Mouse (Mus musculus) embryonic facial prominence, embryonic 11.5 days (tissue): ENCODE data around the gene Ephb3. TPM values are rescaled to one million over a fixed set of nuclear protein-coding genes. Genes with fewer than 3 reads are reported as not detected.

Source experiments
- ATAC-seq: fragments of 200-750 bp; cut with Nextera tagmentation; replicated peaks from 2 replicates; pipeline ENCODE4 v1.8.0; 2017; ENCODE audit warnings: low read depth; ENCODE audit not compliant: insufficient number of reproducible peaks, low FRiP score, low TSS enrichment
- DNase-seq: peaks from one replicate; pipeline ENCODE4 v3.0.0-alpha.2; 2015; ENCODE audit warnings: low spot score
- H3K27ac ChIP-seq: fragments of 300-500 bp; sonication (generic); replicated peaks from 2 replicates; pipeline ENCODE4 v1.5.1; 2014; ENCODE audit warnings: mild to moderate bottlenecking, low read depth, low read length, control low read depth
- H3K27me3 ChIP-seq: fragments of 300-500 bp; sonication (generic); 2 replicates; pipeline ENCODE4 v1.6.1; 2014; ENCODE audit warnings: mild to moderate bottlenecking, low read length, moderate library complexity, mixed read lengths; ENCODE audit not compliant: control insufficient read depth, insufficient read depth
- H3K36me3 ChIP-seq: fragments of 300-500 bp; sonication (generic); replicated peaks from 2 replicates; pipeline ENCODE4 v1.6.1; 2014; ENCODE audit warnings: low read depth, mild to moderate bottlenecking, low read length, moderate library complexity, mixed read lengths; ENCODE audit not compliant: control insufficient read depth, insufficient read depth
- H3K4me1 ChIP-seq: fragments of 300-500 bp; sonication (generic); 2 replicates; pipeline ENCODE4 v1.6.1; 2014; ENCODE audit warnings: low read length, mixed read lengths; ENCODE audit not compliant: control insufficient read depth, insufficient read depth
- H3K4me2 ChIP-seq: fragments of 300-500 bp; sonication (generic); 2 replicates; pipeline ENCODE4 v1.6.1; 2014; ENCODE audit warnings: low read depth, mild to moderate bottlenecking, control low read depth, low read length, moderate library complexity
- H3K4me3 ChIP-seq: fragments of 300-500 bp; sonication (generic); 2 replicates; pipeline ENCODE4 v1.5.1; 2014; ENCODE audit warnings: low read depth, low read length, control low read depth
- H3K9ac ChIP-seq: fragments of 300-500 bp; sonication (generic); replicated peaks from 2 replicates; pipeline ENCODE4 v1.6.1; 2014; ENCODE audit warnings: mild to moderate bottlenecking, control low read depth, low read length
- H3K9me3 ChIP-seq: fragments of 300-500 bp; sonication (generic); replicated peaks from 2 replicates; pipeline ENCODE4 v1.6.1; 2016; ENCODE audit warnings: mild to moderate bottlenecking, low read length, inconsistent platforms, mixed read lengths; ENCODE audit not compliant: control insufficient read depth
- WGBS: fragments of 180-500 bp; shearing (Covaris S2); extraction: QIAGEN DNeasy Blood & Tissue Kit; methylation state at CpG from one replicate; pipeline ENCODE4 v1.1.7; 2014; 5-methylcytosine and 5-hydroxymethylcytosine counted together
- polyA plus RNA-seq: library from polyadenylated mRNA; unstranded; fragments of >200 nt; fragmentation: Nextera tagmentation; extraction: Ambion mirVana; gene quantifications from 2 replicates; pipeline ENCODE4 v1.2.1, GENCODE M21; 2014

Ephb3 gene
- polyA plus RNA-seq, 1 experiment from 2014 or later = 22.2 TPM

GRCm38 (mm10) chr16:21219656-21220055 is 15.1 kb downstream of the Ephb3 start:
- H3K4me2 ChIP-seq = no peak overlapping the region
- WGBS = 89% methylated on average over 4 of the region's 4 CpGs
- no peak for DNase-seq
- peaks cover 28% of the 10 kb centered on the region for H3K36me3 ChIP-seq
- no peaks in the 10 kb centered on the region for H3K27me3 ChIP-seq
- H3K4me3 ChIP-seq = no peak overlapping the region
- peaks cover 11% of the 10 kb centered on the region for H3K4me1 ChIP-seq
- H3K9me3 ChIP-seq = no peaks in the 10 kb centered on the region
- no peak for ATAC-seq
- no peak overlapping the region for H3K27ac ChIP-seq
- H3K9ac ChIP-seq = no peak overlapping the region

- Histone ChIP-seq H3K4me1 (no peaks in the 10 kb centered on the region), H3K27ac (no peak overlapping the region), H3K36me3 (peaks cover 27% of the 10 kb centered on the region), H3K4me3 (no peak overlapping the region), H3K27me3 (no peaks in the 10 kb centered on the region), H3K4me2 (no peak overlapping the region), H3K9me3 (no peaks in the 10 kb centered on the region), H3K9ac (no peak overlapping the region)
- WGBS = 83% methylated on average over 3 of the region's 3 CpGs
- ATAC-seq (no peak), DNase-seq (no peak)
These were observed 18.5 kb downstream of the Ephb3 start for GRCm38 (mm10) chr16:21223038-21223437.

- Histone ChIP-seq H3K9ac (no peak overlapping the region), H3K27ac (no peak overlapping the region), H3K27me3 (no peaks in the 10 kb centered on the region), H3K4me3 (no peak overlapping the region), H3K4me1 (no peaks in the 10 kb centered on the region), H3K4me2 (no peak overlapping the region), H3K36me3 (peaks cover 17% of the 10 kb centered on the region), H3K9me3 (no peaks in the 10 kb centered on the region)
- WGBS = 41% methylated on average over 4 of the region's 4 CpGs
- no peak for ATAC-seq
- no peak for DNase-seq
These were observed 20.2 kb downstream of the Ephb3 start for GRCm38 (mm10) chr16:21224648-21225240.

- Histone ChIP-seq H3K4me1 (no peaks in the 10 kb centered on the region), H3K9ac (no peak overlapping the region)
These were observed 22.1 kb downstream of the Ephb3 start for GRCm38 (mm10) chr16:21226629-21227028.

GRCm38 (mm10) chr16:21235135-21235534 is 30.6 kb downstream of the Ephb3 start:
- H3K4me3 ChIP-seq = no peak overlapping the region
- peaks cover 7% of the 10 kb centered on the region for H3K4me1 ChIP-seq
- no peaks in the 10 kb centered on the region for H3K9me3 ChIP-seq
- DNase-seq = no peak
- no peak overlapping the region for H3K27ac ChIP-seq
- no peaks in the 10 kb centered on the region for H3K27me3 ChIP-seq
- H3K9ac ChIP-seq = no peak overlapping the region
- 60% methylated on average over 8 of the region's 8 CpGs for WGBS
- no peak overlapping the region for H3K4me2 ChIP-seq
- no peak for ATAC-seq
- H3K36me3 ChIP-seq = no peaks in the 10 kb centered on the region

More at GRCm38 (mm10) chr16:21226629-21227028, 22.1 kb downstream of the Ephb3 start:
- Histone ChIP-seq H3K36me3 (peaks cover 11% of the 10 kb centered on the region), H3K27ac (no peak overlapping the region), H3K4me3 (no peak overlapping the region), H3K9me3 (no peaks in the 10 kb centered on the region), H3K4me2 (no peak overlapping the region), H3K27me3 (no peaks in the 10 kb centered on the region)
- 71% methylated on average over 6 of the region's 6 CpGs for WGBS
- no peak for ATAC-seq
- no peak for DNase-seq

GRCm38 (mm10) chr16:21238722-21239121 is 34.2 kb downstream of the Ephb3 start:
- H3K4me3 ChIP-seq = no peak overlapping the region
- H3K9me3 ChIP-seq = no peaks in the 10 kb centered on the region
- no peaks in the 10 kb centered on the region for H3K27me3 ChIP-seq
- no peak overlapping the region for H3K27ac ChIP-seq
- H3K9ac ChIP-seq = no peak overlapping the region
- peaks cover 13% of the 10 kb centered on the region for H3K4me1 ChIP-seq
- H3K4me2 ChIP-seq = no peak overlapping the region
- no peak; the same call in 1 of the 2 replicates for ATAC-seq
- 7% methylated on average over 5 of the region's 5 CpGs for WGBS
- no peaks in the 10 kb centered on the region for H3K36me3 ChIP-seq
- DNase-seq = no peak

- DNase-seq = no peak
- Histone ChIP-seq H3K9me3 (no peaks in the 10 kb centered on the region), H3K27me3 (no peaks in the 10 kb centered on the region), H3K27ac (no peak overlapping the region), H3K4me3 (no peak overlapping the region), H3K4me2 (no peak overlapping the region), H3K9ac (no peak overlapping the region), H3K4me1 (peaks cover 17% of the 10 kb centered on the region), H3K36me3 (no peaks in the 10 kb centered on the region)
- ATAC-seq = no peak
- 53% methylated on average over 3 of the region's 3 CpGs for WGBS
These were observed 36.0 kb downstream of the Ephb3 start for GRCm38 (mm10) chr16:21240547-21240946.

GRCm38 (mm10) chr16:21241030-21241429 is 36.5 kb downstream of the Ephb3 start:
- H3K27ac ChIP-seq = no peak overlapping the region
- H3K4me2 ChIP-seq = no peak overlapping the region
- no peaks in the 10 kb centered on the region for H3K36me3 ChIP-seq
- no peak overlapping the region for H3K9ac ChIP-seq
- H3K9me3 ChIP-seq = no peaks in the 10 kb centered on the region
- no peaks in the 10 kb centered on the region for H3K27me3 ChIP-seq
- H3K4me1 ChIP-seq = peaks cover 17% of the 10 kb centered on the region
- DNase-seq (no peak), ATAC-seq (no peak)
- no peak overlapping the region for H3K4me3 ChIP-seq
